In genomic region chr4:47037321-47037657, GRCm38 (mm10) we compare ENCODE assay signal across 9 mouse cellular contexts. TPM values are rescaled to one million over a fixed set of nuclear protein-coding genes. Genes with fewer than 3 reads are reported as not detected.
DNase-seq lines count a peak whose midpoint lies in the region; ATAC-seq and TF ChIP-seq lines count a peak whose summit lies in the region.
"Had no signal": no experiment of that assay in that cellular context is flagged by ENCODE, and none has a peak within 500 bp of the region (broad histone marks: within the 10 kb centered on the region; RNA-seq: fewer than 3 reads in every experiment).

No protein-coding gene starts in this region.

- ATAC-seq in G1E (ENCODE audit: extremely low read depth, insufficient number of reproducible peaks, low FRiP score, poor library complexity, severe bottlenecking), result no peak

- no peaks in the 10 kb centered on the region for H3K27me3 ChIP-seq in G1E (ENCODE audit: insufficient read depth, low read length)
- H3K27me3 ChIP-seq in hindbrain, embryonic 10.5 days (ENCODE audit: insufficient read depth, poor library complexity, severe bottlenecking), result no peaks in the 10 kb centered on the region
- H3K27me3 ChIP-seq: limb, embryonic 12.5 days had no signal

- peak; percentile 31; the same call in 1 of the 2 replicates for TF ChIP-seq CTCF in G1E (IDR thresholded peaks at IDR 0.05; ENCODE audit: low read depth, low read length)

- no peaks in the 10 kb centered on the region for H3K36me3 ChIP-seq in G1E (replicated peaks)
- peaks cover 21% of the 10 kb centered on the region for H3K36me3 ChIP-seq in hindbrain, embryonic 10.5 days

- DNase-seq in G1E (ENCODE audit: low spot score), result no peak
- peak; percentile 42 for DNase-seq in brain, embryonic 18.5 days (ENCODE audit: low read depth, low spot score)
- peak; percentile 42 for DNase-seq in fibroblast of lung, adult 2 months (ENCODE audit: low read depth)
- DNase-seq in hindbrain, embryonic 10.5 days (ENCODE audit: low spot score), result peak; percentile 80
- peak; percentile 75 to 79 for DNase-seq in layer of hippocampus, postnatal 14 days (ENCODE audit: low spot score in 2 of 2)
- peak; percentile 86 for DNase-seq in lung, postnatal 36 days
- DNase-seq in right cerebral cortex, postnatal 10 days (ENCODE audit: low spot score in 2 of 2), result peak; percentile 77 to 88
- peak; percentile 82 for DNase-seq in urinary bladder, postnatal 14 days (ENCODE audit: low spot score)

- peaks cover 93% of the 10 kb centered on the region for H3K9me3 ChIP-seq in G1E (replicated peaks)
- H3K9me3 ChIP-seq in hindbrain, embryonic 10.5 days, result no peaks in the 10 kb centered on the region
- H3K9me3 ChIP-seq: limb, embryonic 12.5 days had no signal

- no peaks in the 10 kb centered on the region for H3K4me1 ChIP-seq in G1E (ENCODE audit: insufficient read depth, low read depth, low read length)
- H3K4me1 ChIP-seq in hindbrain, embryonic 10.5 days (replicated peaks), result peaks cover 23% of the 10 kb centered on the region

- no peak overlapping the region for H3K27ac ChIP-seq in hindbrain, embryonic 10.5 days
- H3K27ac ChIP-seq: limb, embryonic 12.5 days had no signal

- H3K4me3 ChIP-seq in G1E (ENCODE audit: low read depth, low read length), result no peak overlapping the region
- no peak overlapping the region for H3K4me3 ChIP-seq in hindbrain, embryonic 10.5 days
- H3K4me3 ChIP-seq: limb, embryonic 12.5 days had no signal

- 21% methylated on average over 5 of the region's 5 CpGs for WGBS in hindbrain, embryonic 10.5 days

RNA-seq across cellular contexts. Expression of gene Anks6, which starts 19.9 kb away (rescaled TPM):
- total RNA-seq in G1E (2014; fragmentation: Nextera tagmentation), result not detected in 2 replicates
- total RNA-seq in G1E (2017), result 0.44 TPM in 1 of 2 replicates, not detected in the other
- not detected in 2 replicates for polyA plus RNA-seq in G1E (2012)
- polyA plus RNA-seq in hindbrain, embryonic 10.5 days (2016; fragmentation: Nextera tagmentation; extraction: Ambion mirVana), result 3.8 and 4.1 TPM in 2 replicates
- total RNA-seq in layer of hippocampus, postnatal 14 days (2021), result 10 to 100 TPM; 19.4 to 21.3 TPM

RNA-seq across cellular contexts. Expression of gene Gabbr2, which starts 45.6 kb away (rescaled TPM):
- total RNA-seq in G1E (2014; fragmentation: Nextera tagmentation) (not detected in 2 replicates), G1E (2017) (0.05 TPM in 1 of 2 replicates, not detected in the other)
- not detected in 2 replicates for polyA plus RNA-seq in G1E (2012)
- polyA plus RNA-seq in hindbrain, embryonic 10.5 days (2016; fragmentation: Nextera tagmentation; extraction: Ambion mirVana), result 0.24 and 0.27 TPM in 2 replicates
- total RNA-seq in layer of hippocampus, postnatal 14 days (2021), result 100 to 1,000 TPM; 214 to 221 TPM

RNA-seq across cellular contexts. Expression of gene Galnt12, which starts 54.4 kb away (rescaled TPM):
- not detected in 2 replicates for total RNA-seq in G1E (2014; fragmentation: Nextera tagmentation)
- total RNA-seq in G1E (2017), result not detected in 2 replicates
- polyA plus RNA-seq in G1E (2012), result not detected in 2 replicates
- 2.5 and 3.6 TPM in 2 replicates for polyA plus RNA-seq in hindbrain, embryonic 10.5 days (2016; fragmentation: Nextera tagmentation; extraction: Ambion mirVana)
- total RNA-seq in layer of hippocampus, postnatal 14 days (2021), result under 1 TPM; 0.92 to 0.95 TPM

Comparison
In these comparisons a context has a peak if more than half of its experiments do, and no peak if none do; other contexts are left out.
1. RNA of gene Anks6, which starts 19.9 kb away (total RNA-seq): 19.4 to 21.3 TPM in layer of hippocampus, postnatal 14 days; 0.44 TPM in G1E; every median in the first group is over 10 times any median in the second.
2. RNA of gene Gabbr2, which starts 45.6 kb away (total RNA-seq): 214 to 221 TPM in layer of hippocampus, postnatal 14 days; 0.05 TPM in G1E; every median in the first group is over 100 times any median in the second.